Mouse (Mus musculus) megakaryocyte progenitor cell, adult 5-6 weeks (primary cell): ENCODE results near the gene Ssc5d. TPM values are rescaled to one million over a fixed set of nuclear protein-coding genes. Genes with fewer than 3 reads are reported as not detected.

ENCODE experiments used
- ATAC-seq: replicated peaks from 2 replicates; pipeline ENCODE4 v1.8.0; 2016; ENCODE audit warnings: mild to moderate bottlenecking, moderate TSS enrichment, inconsistent platforms; ENCODE audit not compliant: poor library complexity
- total RNA-seq, 2 experiments: library from RNA; stranded (forward) in 1 of 2; stranded (reverse) in 1 of 2; fragments of 157-497, 149-512 nt in 1 of 2; fragments of 200-1000 nt in 1 of 2; gene quantifications; 2 replicates each; pipeline versions ENCODE4 v1.2.3 to v1.2.4; 2015 to 2017

Gene Ssc5d
- total RNA-seq, 2 experiments from 2014 or later: not detected

GRCm38 (mm10) chr7:4943223-4943815 lies 17.7 kb downstream of the Ssc5d start:
- ATAC-seq: peak; percentile 93

DNA sequence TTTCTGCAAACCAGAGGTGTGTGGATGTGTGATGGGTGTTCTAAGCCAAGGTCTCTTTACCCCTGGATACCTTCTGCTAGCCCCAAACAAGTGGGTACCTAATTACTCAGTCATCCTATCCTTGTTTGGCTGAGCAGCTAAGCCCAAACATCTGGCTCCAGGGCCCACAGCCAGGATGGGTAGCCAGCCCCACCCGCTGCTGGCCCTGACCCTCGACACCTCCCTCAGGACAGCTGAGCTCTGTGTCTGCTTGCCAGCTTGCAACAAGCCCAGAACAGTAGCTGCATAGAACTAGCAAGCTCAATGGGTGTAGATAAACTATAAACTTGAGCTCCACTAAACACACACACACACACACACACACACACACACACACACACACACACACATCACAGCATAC lies 22.3 kb downstream of the Ssc5d start:
- no peak for ATAC-seq

DNA sequence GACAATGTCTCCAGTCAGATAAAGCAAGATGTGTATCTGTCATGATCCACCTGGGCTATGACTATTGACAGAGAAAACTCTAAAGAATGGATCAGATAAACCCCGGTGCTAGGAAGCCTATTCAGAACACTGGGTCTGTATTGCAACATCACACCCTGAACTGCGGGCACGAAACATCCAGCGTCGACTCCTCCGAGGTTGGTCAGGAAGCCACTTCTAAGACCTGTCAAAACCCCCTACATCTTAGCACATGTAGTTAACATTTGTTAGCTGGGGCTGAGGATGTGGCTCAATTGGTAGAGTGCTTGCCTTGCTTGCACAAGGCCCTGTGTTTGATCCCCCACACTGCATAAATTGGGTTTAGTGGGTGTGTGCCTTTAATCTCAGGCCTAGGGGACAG lies 22.8 kb downstream of the Ssc5d start:
- peak; percentile 36 for ATAC-seq

DNA sequence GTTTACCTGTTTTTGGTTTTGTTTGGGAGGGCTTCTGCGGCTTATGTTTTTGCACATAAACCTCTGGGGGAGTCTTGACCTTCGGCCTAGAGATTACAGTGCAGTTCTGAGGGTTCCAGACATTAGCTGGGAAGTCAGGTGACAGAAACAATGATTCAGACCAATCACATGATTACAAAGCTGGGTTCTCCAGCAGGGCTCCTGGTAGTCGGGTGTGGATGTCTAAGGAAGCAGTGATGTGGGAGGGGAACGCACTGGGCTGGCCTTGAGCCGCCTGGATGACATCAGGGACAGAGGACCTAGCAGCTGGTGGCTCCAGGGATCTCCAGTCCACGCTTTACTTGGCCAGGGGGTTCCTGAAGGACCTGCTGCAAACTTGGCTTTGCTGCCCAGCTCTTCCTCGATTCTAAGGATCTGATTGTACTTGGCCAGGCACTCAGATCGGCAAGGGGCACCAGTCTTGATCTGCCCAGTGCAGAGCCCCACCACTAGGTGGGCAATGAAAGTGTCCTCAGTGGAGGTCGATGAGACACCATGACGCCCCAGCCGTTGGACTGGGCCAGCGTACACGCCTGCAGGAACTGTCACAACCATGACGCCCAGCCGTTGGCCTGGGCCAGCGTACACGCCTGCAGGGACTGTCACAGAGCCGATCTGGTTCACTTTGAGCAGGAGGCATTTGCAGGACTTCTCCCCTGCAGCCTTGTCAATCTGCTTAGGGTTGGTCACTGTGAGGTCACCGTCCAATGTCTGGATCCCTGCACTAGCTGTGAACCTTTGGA lies 25.2 kb downstream of the Ssc5d start:
- no peak for ATAC-seq

DNA sequence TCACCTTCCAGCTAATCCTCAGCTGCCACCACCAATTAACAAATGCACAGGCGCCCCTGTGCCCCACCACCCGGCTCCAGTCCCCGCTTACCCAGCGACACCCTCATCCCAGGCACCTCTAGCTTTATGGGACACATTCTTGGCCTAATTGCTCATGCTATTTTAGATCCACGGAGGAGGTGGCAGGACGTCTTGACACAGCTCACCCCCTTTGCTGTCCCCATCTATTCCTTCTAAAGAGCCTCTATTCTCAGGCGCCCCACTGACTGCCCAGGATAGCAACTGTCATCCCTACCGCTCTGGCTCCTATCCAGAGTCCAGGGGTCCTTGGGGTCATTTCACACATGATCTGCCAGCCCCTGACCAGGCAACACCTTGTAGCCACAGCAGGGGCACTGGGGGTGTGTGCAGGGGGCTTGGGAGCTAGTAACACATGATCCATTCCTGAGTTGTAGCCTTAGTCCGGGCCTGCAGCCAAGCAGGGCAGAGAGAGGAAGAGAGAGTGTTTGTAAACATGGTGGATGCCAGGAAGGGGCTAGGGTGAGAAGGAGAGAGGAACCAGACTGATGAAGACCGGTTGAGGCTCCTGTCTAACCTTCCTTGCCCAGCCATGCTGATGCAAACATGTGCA lies 28.3 kb downstream of the Ssc5d start:
- ATAC-seq: no peak

DNA sequence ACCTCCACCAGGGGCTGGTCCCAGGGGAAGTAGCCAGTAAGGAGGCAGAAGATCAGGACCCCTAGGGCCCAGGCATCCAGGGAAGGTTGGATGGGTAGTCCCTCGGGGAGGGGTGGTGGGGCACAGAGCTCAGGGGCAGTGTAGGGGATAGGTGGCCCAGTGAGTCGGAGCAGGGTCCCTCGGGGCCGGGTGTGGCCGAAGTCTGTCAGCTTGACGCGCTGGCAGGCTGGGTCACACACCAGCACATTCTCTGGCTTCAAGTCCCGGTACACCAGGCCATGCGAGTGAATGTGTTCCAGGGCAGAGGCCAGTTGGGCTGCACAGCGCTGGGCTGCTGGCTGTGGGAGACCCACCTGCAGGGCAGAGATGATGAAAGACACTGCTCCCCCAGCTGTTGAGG lies 31.8 kb downstream of the Ssc5d start:
- ATAC-seq: no peak

DNA sequence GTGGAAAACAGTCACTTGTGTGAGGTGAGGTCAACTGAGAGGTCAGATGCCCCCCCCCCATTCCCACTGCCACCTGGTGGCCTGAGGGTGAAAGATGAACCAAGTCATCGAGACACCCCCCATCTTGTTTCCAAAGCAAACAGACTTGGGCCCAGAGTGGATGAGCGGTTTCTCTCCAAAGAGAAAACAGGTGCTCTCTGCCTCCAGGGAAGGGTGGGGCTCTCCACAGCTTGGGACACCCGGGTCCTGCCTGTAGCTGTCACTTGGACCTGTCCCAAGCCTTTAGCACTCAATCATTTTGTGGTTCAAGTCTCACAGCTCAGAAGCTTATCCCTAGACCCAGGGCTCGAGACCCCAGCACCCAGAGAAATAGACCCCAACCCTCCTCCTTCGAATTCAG lies 37.9 kb downstream of the Ssc5d start:
- ATAC-seq: no peak

DNA sequence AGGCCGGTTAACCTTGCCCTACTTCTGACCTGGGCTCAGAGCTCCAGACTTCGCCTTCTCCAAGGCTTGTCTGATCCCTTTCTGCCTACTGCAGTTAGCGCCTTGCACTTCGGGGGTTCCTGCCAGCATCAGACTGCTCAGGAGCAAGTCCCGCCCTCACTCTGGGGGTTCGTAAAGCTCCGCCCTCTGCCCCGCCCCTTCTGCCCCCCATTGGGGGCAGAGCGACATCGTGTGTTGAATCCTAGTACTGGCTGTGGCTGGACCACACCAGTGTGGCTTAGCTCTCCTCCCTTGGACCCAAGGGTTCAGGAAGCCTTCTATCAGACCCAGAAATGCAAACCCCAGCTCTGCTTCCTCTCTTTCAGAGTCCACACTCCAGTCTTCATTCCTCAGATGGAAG lies 38.7 kb downstream of the Ssc5d start, which contains the start of gene Sbk2:
TSS of gene Sbk2 (minus strand) at position 135 of the 400 bp plus-strand sequence.
- peak; percentile 99 for ATAC-seq

DNA sequence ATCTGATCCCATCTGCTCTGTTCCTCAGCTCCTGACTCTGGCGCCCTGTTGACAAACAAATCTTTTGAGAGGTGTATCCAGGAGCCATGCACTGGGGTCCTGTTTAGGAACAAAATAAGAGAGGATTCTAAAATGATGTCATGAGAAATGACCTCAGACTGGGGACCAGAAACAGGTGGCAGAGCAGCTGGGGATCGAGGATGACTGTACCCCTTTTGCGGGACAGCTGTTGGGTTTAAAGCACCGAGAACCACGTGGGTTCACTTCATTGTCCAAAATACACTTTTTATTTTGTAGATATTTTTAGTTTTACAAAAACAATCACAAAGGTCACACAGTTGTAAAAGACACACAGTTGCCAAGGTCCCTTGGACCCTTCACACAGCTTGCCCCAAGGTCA lies 39.4 kb downstream of the Ssc5d start:
- ATAC-seq: no peak

DNA sequence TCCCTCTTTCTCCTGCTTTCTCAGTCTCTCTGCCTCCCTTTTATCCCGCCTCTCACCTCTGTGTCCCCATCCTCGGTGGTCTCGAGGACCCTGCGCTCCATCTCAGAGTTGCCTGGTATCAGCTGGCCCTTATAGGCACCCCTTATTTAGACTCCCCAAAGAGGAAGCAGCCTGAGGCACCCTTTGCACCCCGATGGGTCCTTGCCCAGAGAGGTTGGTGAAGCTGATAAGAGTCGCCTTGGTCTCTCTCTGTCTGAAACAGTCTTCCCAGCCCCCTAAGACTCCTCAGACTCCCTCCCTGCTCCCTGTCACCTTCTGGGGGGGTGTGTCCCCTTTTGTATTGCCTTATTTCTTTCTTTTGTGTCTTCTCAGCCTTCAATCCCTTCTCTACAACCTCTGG lies 45.5 kb downstream of the Ssc5d start, which contains the start of gene Sbk3:
TSS of gene Sbk3 (minus strand) at position 101 of the 400 bp plus-strand sequence.
- no peak for ATAC-seq

DNA sequence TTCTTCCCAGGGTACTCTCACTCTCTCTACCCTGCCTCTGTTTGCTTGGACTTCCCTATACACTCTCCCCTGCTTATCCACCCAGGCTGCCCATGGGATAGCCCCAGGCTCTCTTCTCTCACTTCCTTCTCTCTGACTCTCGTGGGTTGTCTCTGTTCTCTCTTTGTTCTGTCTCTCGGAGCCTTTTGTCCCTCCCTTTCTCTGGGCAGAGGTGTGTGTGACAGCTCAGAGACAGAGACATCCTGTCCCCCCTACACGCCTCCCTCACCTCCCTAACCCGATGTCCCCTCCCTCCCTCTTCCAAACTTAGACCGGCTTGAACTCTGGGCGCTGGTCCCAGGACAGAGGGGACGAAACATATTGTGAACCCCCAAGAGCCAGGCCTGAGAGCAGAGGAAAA lies 46.1 kb downstream of the Ssc5d start:
- peak; percentile 45; the same call in 1 of the 2 replicates for ATAC-seq

DNA sequence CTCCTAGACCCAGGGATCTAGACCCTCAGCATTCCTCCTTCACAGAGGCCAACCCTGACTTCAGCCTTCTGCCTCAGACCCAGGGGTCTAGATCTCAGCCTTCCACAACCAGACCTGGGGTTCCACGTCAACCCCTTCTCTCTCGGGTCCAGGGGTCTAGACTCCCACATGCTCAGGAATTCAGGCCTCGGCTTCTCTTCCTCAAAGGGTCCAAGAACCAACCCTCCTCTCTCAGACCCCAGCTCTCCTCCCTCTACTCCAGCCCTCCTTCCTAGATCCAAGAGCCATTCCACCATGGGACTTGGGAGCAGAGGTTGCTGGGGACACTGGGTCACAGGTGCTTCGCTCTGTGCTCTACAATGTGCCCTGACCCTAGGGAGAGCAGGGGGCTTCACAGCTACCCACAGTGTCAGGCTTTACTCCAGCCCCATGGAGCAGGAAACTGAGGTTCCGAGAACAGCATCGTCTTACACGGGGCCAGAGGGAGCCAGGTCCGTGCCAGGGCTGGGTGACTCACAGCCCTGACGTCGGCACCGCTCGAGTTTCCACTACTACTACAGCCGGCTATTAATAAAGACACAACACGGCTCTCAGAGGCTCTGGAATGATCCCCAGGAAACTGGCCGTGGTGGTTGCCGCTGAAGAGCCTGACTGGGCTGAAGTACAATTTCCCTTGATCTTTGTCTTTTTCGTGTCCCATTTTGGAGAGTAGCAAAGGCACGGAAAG lies 46.9 kb downstream of the Ssc5d start:
- no peak for ATAC-seq

GRCm38 (mm10) chr7:4975455-4975854 lies 49.9 kb downstream of the Ssc5d start:
- ATAC-seq: no peak

- no peak for ATAC-seq
Measured at GRCm38 (mm10) chr7:4976832-4977231, 51.2 kb downstream of the Ssc5d start.

GRCm38 (mm10) chr7:4988250-4988649 lies 62.7 kb downstream of the Ssc5d start:
- no peak for ATAC-seq

DNA sequence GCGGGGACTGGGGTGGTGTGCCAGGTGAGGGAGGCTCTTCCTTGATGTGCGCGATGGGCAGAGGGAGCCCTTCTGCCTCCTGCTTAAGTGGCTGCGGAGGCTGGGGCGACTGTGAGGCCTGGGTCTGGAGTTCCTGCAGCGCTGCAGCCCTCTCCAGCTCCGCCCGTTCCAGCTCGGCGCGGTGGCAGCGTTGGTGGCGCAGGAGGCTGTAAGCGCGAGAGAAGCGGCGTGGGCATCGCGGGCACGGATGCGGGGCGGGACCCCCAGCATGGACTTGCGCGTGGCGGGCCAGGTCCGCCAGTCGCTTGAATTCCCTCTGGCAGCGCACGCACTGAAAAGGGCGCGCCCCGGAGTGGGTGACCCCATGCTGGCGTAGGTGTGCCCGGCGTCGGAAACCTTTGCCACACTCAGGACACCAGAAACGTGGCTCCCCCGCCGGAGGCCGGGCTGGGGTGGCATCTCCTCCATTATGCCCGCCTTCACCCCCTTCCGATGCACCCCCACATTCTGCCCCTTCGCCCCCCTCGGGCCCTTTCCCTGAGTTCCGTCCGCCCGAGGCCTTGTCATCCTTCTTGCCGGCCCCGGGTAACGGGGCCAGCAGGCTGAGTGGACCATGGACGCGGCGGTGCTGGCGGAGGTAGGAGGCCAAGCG lies 67.9 kb downstream of the Ssc5d start:
- no peak for ATAC-seq

DNA sequence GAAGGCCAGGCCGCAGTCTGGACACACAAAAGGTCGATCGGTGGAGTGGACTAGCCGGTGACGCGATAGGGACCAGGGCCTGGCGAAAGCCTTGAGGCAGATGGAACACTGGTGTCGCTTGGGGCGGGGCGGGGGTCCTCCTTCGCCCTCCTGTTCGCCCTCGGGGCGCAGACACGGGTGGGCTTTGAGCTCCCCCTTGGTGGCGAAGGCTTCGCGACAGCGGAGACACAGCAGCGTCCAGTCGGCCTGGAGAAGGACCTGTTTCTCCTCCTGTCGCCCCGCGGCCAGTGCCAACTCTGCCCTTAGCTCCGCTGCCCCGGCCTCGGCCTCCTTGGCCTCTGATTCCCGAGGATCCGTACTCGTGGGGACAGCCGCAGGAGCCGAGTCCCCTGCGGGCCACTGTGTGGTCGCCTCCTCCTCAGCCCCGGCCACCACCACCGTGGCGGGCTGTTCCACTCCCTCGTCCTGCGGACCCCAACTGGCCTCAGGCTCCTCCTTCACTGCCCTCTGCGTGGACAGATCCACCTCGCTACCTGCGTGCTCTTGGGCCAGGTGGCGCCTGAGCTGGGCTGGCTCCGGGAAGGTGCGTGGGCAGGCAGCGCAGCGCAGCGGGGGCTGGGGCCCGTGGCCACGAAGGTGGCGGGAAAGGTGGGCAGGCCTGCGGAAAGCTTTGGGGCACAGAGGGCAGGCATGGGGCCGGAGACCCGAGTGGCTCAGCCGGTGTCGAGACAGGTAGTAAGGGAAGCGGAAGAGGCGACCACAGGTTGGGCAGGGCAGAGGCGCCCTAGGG lies 68.6 kb downstream of the Ssc5d start:
- no peak for ATAC-seq
